Mouse (Mus musculus) heart, embryonic 15.5 days (tissue): Measurements from ENCODE around the gene Klrk1. TPM values are rescaled to one million over a fixed set of nuclear protein-coding genes. Genes with fewer than 3 reads are reported as not detected.
"Not testable (repeated sequence)": the region's sequence is repeated elsewhere in the genome, so short reads cannot be mapped to it uniquely, and the experiment has no call there.

ENCODE experiments used
- ATAC-seq: fragments of 200-750 bp; cut with Nextera tagmentation; replicated peaks from 2 replicates; pipeline ENCODE4 v1.8.0; 2017; ENCODE audit warnings: low read depth, moderate TSS enrichment; ENCODE audit not compliant: insufficient number of reproducible peaks, insufficient read depth, low FRiP score
- H3K27ac ChIP-seq: fragments of 300-500 bp; sonication (generic); 2 replicates; pipeline ENCODE4 v1.5.1; 2015; ENCODE audit warnings: mild to moderate bottlenecking, inconsistent platforms
- H3K27me3 ChIP-seq: fragments of 300-500 bp; sonication (generic); 2 replicates; pipeline ENCODE4 v1.6.1; 2015; ENCODE audit warnings: inconsistent platforms
- H3K36me3 ChIP-seq: fragments of 300-500 bp; sonication (generic); 2 replicates; pipeline ENCODE4 v1.6.1; 2015; ENCODE audit warnings: mild to moderate bottlenecking, inconsistent platforms
- H3K4me1 ChIP-seq: fragments of 300-500 bp; sonication (generic); replicated peaks from 2 replicates; pipeline ENCODE4 v1.6.1; 2015; ENCODE audit warnings: inconsistent platforms
- H3K4me2 ChIP-seq: fragments of 300-500 bp; sonication (generic); 2 replicates; pipeline ENCODE4 v1.6.1; 2015; ENCODE audit warnings: inconsistent platforms, mild to moderate bottlenecking, moderate library complexity
- H3K4me3 ChIP-seq: fragments of 300-500 bp; sonication (generic); 2 replicates; pipeline ENCODE4 v1.5.1; 2015; ENCODE audit warnings: mild to moderate bottlenecking, inconsistent platforms
- H3K9ac ChIP-seq: fragments of 300-500 bp; sonication (generic); 2 replicates; pipeline ENCODE4 v1.6.1; 2015; ENCODE audit warnings: mild to moderate bottlenecking, inconsistent platforms
- H3K9me3 ChIP-seq: fragments of 300-500 bp; sonication (generic); replicated peaks from 2 replicates; pipeline ENCODE4 v1.6.1; 2016; ENCODE audit warnings: inconsistent platforms
- WGBS: fragments of 180-500 bp; shearing (Covaris S2); methylation state at CpG from one replicate; pipeline ENCODE4 v1.1.7; 2015; ENCODE audit warnings: mixed read lengths; 5-methylcytosine and 5-hydroxymethylcytosine counted together
- polyA plus RNA-seq: library from polyadenylated mRNA; unstranded; fragments of >200 nt; fragmentation: Nextera tagmentation; extraction: Ambion mirVana; gene quantifications from 2 replicates; pipeline ENCODE4 v1.2.1, GENCODE M21; 2015

Gene Klrk1
- polyA plus RNA-seq, result 0.18 and 0.47 TPM in 2 replicates

GRCm38 (mm10) chr6:129623735-129624134, at the start of gene Klrk1:
Gene Klrk1, minus strand, starts transcription at chr6:129623864.
- Histone ChIP-seq H3K9ac (no peak within 1 kb of the TSS), H3K4me2 (no peak within 1 kb of the TSS), H3K27me3 (no peaks in the 10 kb centered on the region), H3K9me3 (no peaks in the 10 kb centered on the region), H3K4me1 (no peaks in the 10 kb centered on the region), H3K36me3 (no peaks in the 10 kb centered on the region), H3K4me3 (no peak within 1 kb of the TSS), H3K27ac (no peak within 1 kb of the TSS)
- no peak for ATAC-seq
- 69% methylated on average over 4 of the region's 4 CpGs for WGBS

- not testable (repeated sequence) for ATAC-seq
Observed at GRCm38 (mm10) chr6:129661301-129661700, 37.6 kb upstream of the Klrk1 start.

GRCm38 (mm10) chr6:129660589-129660988, 36.9 kb upstream of the Klrk1 start, which contains the start of gene Klrc2:
Gene Klrc2, minus strand, starts transcription at chr6:129660689.
- not testable (repeated sequence) for H3K4me1 ChIP-seq, H3K4me3 ChIP-seq, H3K4me2 ChIP-seq, H3K36me3 ChIP-seq, ATAC-seq, H3K9ac ChIP-seq, H3K27ac ChIP-seq, H3K9me3 ChIP-seq, H3K27me3 ChIP-seq
- WGBS, result 64% methylated on average over 4 of the region's 4 CpGs

More at GRCm38 (mm10) chr6:129661301-129661700, 37.6 kb upstream of the Klrk1 start:
- H3K27ac ChIP-seq, H3K9me3 ChIP-seq, H3K4me3 ChIP-seq, H3K36me3 ChIP-seq, H3K4me2 ChIP-seq, H3K27me3 ChIP-seq, H3K9ac ChIP-seq, H3K4me1 ChIP-seq: not testable (repeated sequence)
- no CpG with 5 or more reads among the region's 3 CpGs for WGBS

DNA sequence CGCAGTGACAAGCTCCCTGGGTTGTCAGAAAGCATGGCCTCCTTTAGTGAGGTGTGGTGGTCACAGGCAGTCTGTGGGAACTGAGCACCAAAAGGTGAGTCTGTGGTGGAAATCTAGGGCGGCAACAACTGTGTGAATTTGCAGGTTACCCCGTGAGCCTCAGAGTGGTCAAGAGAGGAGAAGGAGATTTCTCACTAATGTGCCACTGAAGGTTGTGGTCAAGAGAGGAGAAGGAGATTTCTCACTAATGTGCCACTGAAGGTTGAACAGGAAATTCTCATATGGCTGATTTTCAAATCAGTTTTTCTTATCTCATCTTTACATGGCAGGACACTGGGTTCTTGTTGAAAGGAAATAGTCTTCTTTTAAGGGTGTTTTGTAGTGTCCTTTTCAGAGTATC, 20.4 kb upstream of the Klrk1 start:
- not testable (repeated sequence) for ATAC-seq, H3K9ac ChIP-seq, H3K4me2 ChIP-seq, H3K27me3 ChIP-seq, H3K36me3 ChIP-seq, H3K9me3 ChIP-seq, H3K4me1 ChIP-seq, H3K27ac ChIP-seq, H3K4me3 ChIP-seq
- WGBS, result 83% methylated on average over 1 of the region's 3 CpGs

DNA sequence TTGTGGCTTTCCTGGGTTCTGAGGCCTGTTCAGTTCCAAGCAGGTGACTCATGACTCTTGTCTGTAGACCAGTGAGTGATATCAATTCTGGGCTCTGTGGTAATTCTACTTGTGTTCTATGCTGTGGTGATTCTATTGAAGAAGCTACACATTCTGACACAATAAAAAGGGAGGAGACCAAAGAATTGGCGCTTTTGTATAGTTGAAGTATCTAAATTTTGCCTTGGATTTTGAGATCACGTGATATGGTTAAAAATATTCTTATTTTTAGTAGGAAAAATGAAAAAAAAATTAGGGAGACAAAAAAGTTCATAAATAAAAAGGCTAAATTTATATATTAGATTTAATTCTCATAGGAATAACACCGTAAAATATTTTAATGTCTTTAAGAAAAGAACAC, 19.6 kb upstream of the Klrk1 start, which contains the start of gene Klrc3:
Gene Klrc3, minus strand, starts transcription at position 101 of the 400 bp plus-strand sequence.
- not testable (repeated sequence) for H3K27ac ChIP-seq, H3K4me2 ChIP-seq, H3K4me3 ChIP-seq, H3K4me1 ChIP-seq, H3K9me3 ChIP-seq, H3K9ac ChIP-seq, H3K36me3 ChIP-seq, ATAC-seq, H3K27me3 ChIP-seq
- WGBS, result 78% methylated on average over 3 of the region's 3 CpGs

- H3K36me3 ChIP-seq, ATAC-seq, H3K4me1 ChIP-seq, H3K9ac ChIP-seq, H3K9me3 ChIP-seq, H3K27ac ChIP-seq, H3K27me3 ChIP-seq, H3K4me2 ChIP-seq, H3K4me3 ChIP-seq: not testable (repeated sequence)
- 76% methylated on average over 2 of the region's 2 CpGs for WGBS
Observed at GRCm38 (mm10) chr6:129631046-129631445, 7.4 kb upstream of the Klrk1 start.

- Histone ChIP-seq H3K27me3 (no peaks in the 10 kb centered on the region), H3K27ac (no peak overlapping the region), H3K9ac (no peak overlapping the region), H3K36me3 (no peaks in the 10 kb centered on the region), H3K9me3 (no peaks in the 10 kb centered on the region), H3K4me1 (no peaks in the 10 kb centered on the region), H3K4me3 (no peak overlapping the region), H3K4me2 (no peak overlapping the region)
- ATAC-seq, result no peak
Observed at GRCm38 (mm10) chr6:129608372-129608771, 15.3 kb downstream of the Klrk1 start.

- WGBS, result 58% methylated on average over 3 of the region's 3 CpGs
- Histone ChIP-seq H3K9ac (no peak within 1 kb of the TSS), H3K4me1 (no peaks in the 10 kb centered on the region), H3K9me3 (no peaks in the 10 kb centered on the region), H3K27ac (no peak within 1 kb of the TSS), H3K4me3 (no peak within 1 kb of the TSS), H3K4me2 (no peak within 1 kb of the TSS), H3K36me3 (no peaks in the 10 kb centered on the region), H3K27me3 (no peaks in the 10 kb centered on the region)
- ATAC-seq, result no peak
Observed at GRCm38 (mm10) chr6:129591508-129591907, 32.2 kb downstream of the Klrk1 start, which contains the start of gene Klrd1. Gene Klrd1, plus strand, starts transcription at chr6:129591782.

DNA sequence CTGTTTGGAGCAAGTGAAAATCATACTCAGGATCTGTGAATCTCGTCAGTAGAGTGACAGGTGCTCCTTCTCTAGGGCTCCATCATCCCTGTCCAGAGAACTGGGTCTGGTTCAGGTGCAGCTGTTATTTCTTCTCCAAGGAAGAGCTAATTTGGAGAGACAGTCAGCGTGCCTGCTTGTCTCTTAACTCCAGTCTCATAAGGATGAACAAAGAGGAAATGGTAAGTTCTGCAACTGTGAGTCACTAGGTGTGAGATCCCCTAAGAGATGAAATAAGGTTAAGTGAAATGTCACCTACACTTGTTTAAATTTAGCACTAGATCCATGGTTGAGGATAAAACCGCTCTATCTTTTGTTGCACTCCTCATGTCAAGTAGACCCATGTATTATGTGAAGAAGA, 40.6 kb downstream of the Klrk1 start:
- no peaks in the 10 kb centered on the region for H3K36me3 ChIP-seq
- WGBS, result 56% methylated on average over 3 of the region's 3 CpGs
- no peaks in the 10 kb centered on the region for H3K27me3 ChIP-seq
- no peak overlapping the region for H3K4me3 ChIP-seq
- H3K9me3 ChIP-seq, result no peaks in the 10 kb centered on the region
- no peak overlapping the region for H3K9ac ChIP-seq
- no peak for ATAC-seq
- H3K27ac ChIP-seq, result no peak overlapping the region
- no peaks in the 10 kb centered on the region for H3K4me1 ChIP-seq
- no peak overlapping the region for H3K4me2 ChIP-seq

DNA sequence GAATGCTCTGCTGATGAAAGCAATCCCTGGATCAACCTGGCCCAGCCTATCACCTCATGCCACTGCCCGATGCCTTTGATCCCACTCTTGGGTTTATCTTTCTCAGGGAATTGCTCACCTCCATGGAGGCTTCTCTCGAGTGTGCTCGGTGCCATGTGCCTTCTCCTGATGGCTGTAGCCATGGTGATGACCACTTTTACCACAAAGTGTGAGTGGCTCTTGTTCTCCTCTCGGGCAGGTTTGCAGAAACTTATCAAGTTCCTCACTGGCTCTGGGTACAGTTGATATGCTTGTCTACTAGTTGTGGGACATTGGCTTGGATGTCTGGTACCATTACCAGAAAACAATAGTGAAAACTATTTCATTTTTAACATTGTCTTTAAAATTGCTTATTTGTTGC, 41.8 kb downstream of the Klrk1 start:
- Histone ChIP-seq H3K4me2 (no peak overlapping the region), H3K9ac (no peak overlapping the region), H3K36me3 (no peaks in the 10 kb centered on the region), H3K4me3 (no peak overlapping the region), H3K27ac (no peak overlapping the region), H3K9me3 (no peaks in the 10 kb centered on the region), H3K4me1 (no peaks in the 10 kb centered on the region), H3K27me3 (no peaks in the 10 kb centered on the region)
- ATAC-seq, result no peak
- 54% methylated on average over 4 of the region's 4 CpGs for WGBS

GRCm38 (mm10) chr6:129581274-129581673, 42.4 kb downstream of the Klrk1 start:
- H3K27ac ChIP-seq, result no peak overlapping the region
- no peak for ATAC-seq
- no peak overlapping the region for H3K4me2 ChIP-seq
- no peaks in the 10 kb centered on the region for H3K27me3 ChIP-seq
- H3K9ac ChIP-seq, result no peak overlapping the region
- H3K36me3 ChIP-seq, result no peaks in the 10 kb centered on the region
- no peaks in the 10 kb centered on the region for H3K4me1 ChIP-seq
- WGBS, result 58% methylated on average over 4 of the region's 4 CpGs
- H3K9me3 ChIP-seq, result no peaks in the 10 kb centered on the region
- no peak overlapping the region for H3K4me3 ChIP-seq

DNA sequence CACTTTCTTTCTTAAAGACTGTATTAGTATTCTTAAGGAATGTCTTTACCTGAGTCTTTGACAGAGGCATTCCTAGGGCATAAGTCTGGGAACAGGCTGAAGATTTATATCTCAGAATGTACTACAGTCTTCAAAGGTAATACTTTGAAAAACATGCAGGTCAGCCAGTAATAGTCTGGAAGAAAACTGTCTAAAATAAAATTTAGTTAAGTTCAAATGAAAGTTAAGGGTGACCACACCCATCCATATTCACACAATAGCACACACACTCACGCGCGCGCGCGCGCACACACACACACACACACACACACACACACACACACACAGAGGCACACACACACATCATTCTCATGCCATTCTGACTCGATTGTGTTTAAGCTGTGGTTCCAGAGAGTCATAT, 46.1 kb downstream of the Klrk1 start, which contains the start of gene Klre1:
Gene Klre1, plus strand, starts transcription at position 301 of the 400 bp plus-strand sequence.
- H3K27ac ChIP-seq, result no peak within 1 kb of the TSS
- no peak for ATAC-seq
- WGBS, result 92% methylated on average over 8 of the region's 8 CpGs

More for the DNA sequence above, 46.1 kb downstream of the Klrk1 start, which contains the start of gene Klre1:
- Histone ChIP-seq H3K9ac (no peak within 1 kb of the TSS), H3K4me3 (no peak within 1 kb of the TSS), H3K36me3 (no peaks in the 10 kb centered on the region), H3K27me3 (no peaks in the 10 kb centered on the region), H3K4me1 (no peaks in the 10 kb centered on the region), H3K4me2 (no peak within 1 kb of the TSS), H3K9me3 (no peaks in the 10 kb centered on the region)
